Mouse (Mus musculus): Measurements from ENCODE around the gene Dcbld2. TPM values are rescaled to one million over a fixed set of nuclear protein-coding genes. Genes with fewer than 3 reads are reported as not detected.

Dcbld2 gene
- polyA plus RNA-seq, 1 experiment from 2014 or later, result 6.1 TPM

DNA sequence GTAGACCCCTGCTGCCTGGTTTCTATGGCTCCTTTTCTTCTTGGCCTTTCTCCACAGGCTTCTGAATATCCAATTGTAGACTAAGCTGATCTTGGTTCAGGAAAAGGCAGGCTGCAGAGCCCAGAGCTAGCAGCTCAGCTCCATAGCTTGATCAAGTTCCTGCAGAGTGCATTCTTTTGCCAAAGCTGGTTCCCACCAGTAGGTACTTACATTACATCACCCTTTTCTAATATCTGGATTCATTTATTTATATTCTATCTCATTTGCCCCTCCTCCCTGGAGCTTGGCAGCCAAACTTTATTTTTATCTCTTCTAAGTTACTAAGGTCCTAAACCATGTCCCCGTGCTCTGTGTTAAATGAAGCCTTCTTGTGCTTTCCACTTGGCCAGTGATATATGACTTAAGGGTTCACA is 90.9 kb downstream of the Dcbld2 start:
- Histone ChIP-seq H3K4me1 (replicated peaks) (peaks cover 27% of the 10 kb centered on the region), H3K36me3 (no peaks in the 10 kb centered on the region), H3K9ac (replicated peaks) (no peak overlapping the region), H3K4me2 (replicated peaks) (no peak overlapping the region), H3K27ac (peak overlapping the region; percentile 35; the same call in 1 of the 2 replicates), H3K9me3 (no peaks in the 10 kb centered on the region), H3K4me3 (replicated peaks) (no peak overlapping the region), H3K27me3 (no peaks in the 10 kb centered on the region)
- WGBS, result 36% methylated on average over 1 of the region's 1 CpGs
- ATAC-seq, result peak; percentile 70

DNA sequence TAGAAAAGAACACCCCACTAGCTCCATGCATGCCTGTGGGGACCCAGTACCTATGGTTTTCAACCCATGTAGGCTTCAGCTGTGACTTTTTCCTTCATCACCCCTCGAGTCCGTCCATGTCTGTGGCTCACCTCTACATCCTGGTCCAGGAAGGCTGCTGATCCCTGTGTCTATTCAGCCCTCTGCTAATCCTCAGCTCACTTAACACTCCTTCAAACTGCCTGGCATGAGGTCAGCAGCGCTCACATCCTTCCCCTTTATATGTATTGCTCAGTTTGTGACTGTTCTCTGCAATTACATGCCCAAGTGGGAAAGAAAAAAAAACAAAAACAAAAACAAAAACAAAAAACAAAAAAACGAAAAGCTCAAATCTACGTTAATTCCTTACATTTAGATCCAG is 91.4 kb downstream of the Dcbld2 start:
- Histone ChIP-seq H3K4me3 (replicated peaks) (no peak overlapping the region), H3K9ac (replicated peaks) (no peak overlapping the region), H3K9me3 (no peaks in the 10 kb centered on the region), H3K36me3 (no peaks in the 10 kb centered on the region), H3K4me2 (replicated peaks) (no peak overlapping the region), H3K27ac (peak overlapping the region; percentile 35; the same call in 1 of the 2 replicates), H3K27me3 (no peaks in the 10 kb centered on the region), H3K4me1 (replicated peaks) (peaks cover 27% of the 10 kb centered on the region)
- 34% methylated on average over 5 of the region's 5 CpGs for WGBS
- peak; percentile 43 for ATAC-seq

DNA sequence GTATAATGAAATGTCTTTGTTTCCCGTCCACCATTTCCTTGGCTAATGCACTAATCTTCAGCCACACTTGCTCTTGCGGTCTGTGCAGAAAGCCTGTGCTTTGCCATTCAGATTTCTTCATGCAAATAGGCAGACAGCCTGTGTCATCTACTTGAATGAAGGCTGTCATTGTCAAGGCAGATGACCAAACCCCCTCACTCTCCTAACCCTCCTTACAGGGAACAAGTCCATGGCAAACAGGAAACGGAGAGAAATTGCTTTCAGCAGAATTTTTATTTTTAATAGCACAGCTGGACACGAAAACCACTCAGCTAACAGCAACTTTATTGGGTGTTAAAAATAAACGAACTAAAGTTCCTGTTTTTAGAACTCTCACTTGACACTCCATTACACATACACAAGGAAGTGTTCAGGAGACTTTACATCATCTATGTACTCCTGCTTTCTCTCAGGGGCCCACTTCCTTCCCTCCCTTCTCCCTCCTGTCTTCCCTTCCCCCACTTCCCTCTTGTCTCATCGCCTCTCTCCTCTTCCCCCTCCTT is 93.6 kb downstream of the Dcbld2 start:
- peak; percentile 40; the same call in 1 of the 2 replicates for ATAC-seq
- Histone ChIP-seq H3K27me3 (no peaks in the 10 kb centered on the region), H3K4me1 (replicated peaks) (peaks cover 27% of the 10 kb centered on the region)

DNA sequence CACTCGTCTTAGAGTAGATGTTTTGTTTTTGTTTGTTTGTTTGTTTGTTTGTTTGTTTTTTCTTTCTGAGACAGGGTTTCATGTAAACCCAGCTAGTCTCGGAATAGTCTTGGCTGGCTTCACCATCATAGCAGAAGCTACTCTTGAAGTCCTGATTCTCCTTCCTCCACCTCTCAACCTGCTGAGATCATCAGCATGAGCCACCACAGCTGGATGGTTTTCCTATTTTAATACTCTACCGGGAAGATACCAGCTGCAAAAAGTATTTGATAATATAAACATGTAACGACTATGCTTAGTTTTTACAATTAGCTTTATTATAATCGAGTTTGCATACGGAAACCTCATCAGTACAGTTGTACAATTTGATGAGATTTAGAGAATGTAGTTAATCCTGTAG is 94.3 kb downstream of the Dcbld2 start:
- Histone ChIP-seq H3K27me3 (no peaks in the 10 kb centered on the region), H3K4me3 (replicated peaks) (no peak overlapping the region), H3K9me3 (no peaks in the 10 kb centered on the region), H3K36me3 (no peaks in the 10 kb centered on the region), H3K4me2 (replicated peaks) (no peak overlapping the region), H3K9ac (replicated peaks) (no peak overlapping the region), H3K27ac (no peak overlapping the region), H3K4me1 (replicated peaks) (peaks cover 27% of the 10 kb centered on the region)
- WGBS, result 75% methylated on average over 6 of the region's 6 CpGs
- ATAC-seq, result no peak

More for the DNA sequence above, 93.6 kb downstream of the Dcbld2 start:
- WGBS, result 28% methylated on average over 6 of the region's 6 CpGs
- Histone ChIP-seq H3K9ac (replicated peaks) (no peak overlapping the region), H3K27ac (no peak overlapping the region), H3K4me2 (replicated peaks) (no peak overlapping the region), H3K36me3 (no peaks in the 10 kb centered on the region), H3K9me3 (no peaks in the 10 kb centered on the region), H3K4me3 (replicated peaks) (no peak overlapping the region)

DNA sequence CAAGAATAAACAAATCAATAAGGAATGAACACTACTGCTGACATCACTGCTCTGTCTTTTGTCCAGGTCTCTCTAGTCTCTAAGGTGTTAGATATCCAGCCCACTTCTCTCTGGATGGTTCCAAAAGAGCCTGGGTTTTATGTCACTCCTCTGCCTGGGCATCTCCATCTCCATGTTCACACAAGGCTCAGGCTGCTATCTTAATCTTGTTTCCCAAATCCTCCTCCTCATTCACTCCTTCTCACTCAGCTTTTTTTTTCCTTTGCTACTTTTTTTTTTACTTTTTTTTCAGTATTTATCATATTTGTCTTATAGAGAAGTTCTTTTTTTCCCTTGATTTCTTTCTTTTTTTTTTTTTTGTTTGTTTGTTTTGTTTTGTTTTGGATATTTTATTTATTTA is 96.7 kb downstream of the Dcbld2 start:
- Histone ChIP-seq H3K9ac (replicated peaks) (no peak overlapping the region), H3K27ac (no peak overlapping the region), H3K4me2 (replicated peaks) (no peak overlapping the region), H3K4me1 (replicated peaks) (peaks cover 13% of the 10 kb centered on the region; the same call in 1 of the 2 replicates), H3K27me3 (no peaks in the 10 kb centered on the region), H3K9me3 (no peaks in the 10 kb centered on the region), H3K36me3 (no peaks in the 10 kb centered on the region), H3K4me3 (replicated peaks) (no peak overlapping the region)
- ATAC-seq, result no peak

DNA sequence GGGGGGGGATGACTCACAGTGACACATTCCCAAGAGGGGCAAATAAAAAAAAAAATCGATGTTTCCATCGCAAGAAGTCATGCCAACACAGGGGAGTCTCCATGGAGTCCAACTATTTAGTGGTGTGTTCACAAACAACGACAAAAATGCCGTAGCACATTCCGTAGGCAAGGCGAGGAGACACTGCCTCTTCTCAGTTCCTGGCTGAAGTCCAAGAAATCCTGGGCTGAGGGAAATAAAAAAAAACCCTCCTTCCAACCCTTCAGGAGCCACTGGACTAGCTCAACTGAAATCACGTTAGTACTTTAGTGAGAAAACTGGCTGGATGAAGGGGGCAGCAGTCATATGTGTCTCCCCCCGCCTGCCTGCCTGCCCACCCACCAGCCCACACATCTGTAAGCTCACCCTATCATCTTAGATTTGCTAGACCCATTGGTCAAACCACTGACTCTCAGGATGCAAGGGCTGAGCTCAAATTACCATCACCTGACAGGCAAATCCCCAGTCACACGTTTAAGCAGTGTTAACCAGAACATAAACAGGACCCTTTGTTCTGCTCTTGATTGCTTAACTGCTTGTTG is 104.0 kb downstream of the Dcbld2 start:
- Histone ChIP-seq H3K27ac (no peak overlapping the region), H3K9me3 (no peaks in the 10 kb centered on the region), H3K36me3 (no peaks in the 10 kb centered on the region), H3K9ac (replicated peaks) (no peak overlapping the region), H3K4me3 (replicated peaks) (no peak overlapping the region), H3K4me1 (replicated peaks) (peaks cover 18% of the 10 kb centered on the region), H3K27me3 (no peaks in the 10 kb centered on the region), H3K4me2 (replicated peaks) (0 out of 2 replicates have a peak overlapping the region, but pooled peaks have one; percentile 6)
- ATAC-seq, result peak; percentile 71
- WGBS, result 28% methylated on average over 9 of the region's 9 CpGs

DNA sequence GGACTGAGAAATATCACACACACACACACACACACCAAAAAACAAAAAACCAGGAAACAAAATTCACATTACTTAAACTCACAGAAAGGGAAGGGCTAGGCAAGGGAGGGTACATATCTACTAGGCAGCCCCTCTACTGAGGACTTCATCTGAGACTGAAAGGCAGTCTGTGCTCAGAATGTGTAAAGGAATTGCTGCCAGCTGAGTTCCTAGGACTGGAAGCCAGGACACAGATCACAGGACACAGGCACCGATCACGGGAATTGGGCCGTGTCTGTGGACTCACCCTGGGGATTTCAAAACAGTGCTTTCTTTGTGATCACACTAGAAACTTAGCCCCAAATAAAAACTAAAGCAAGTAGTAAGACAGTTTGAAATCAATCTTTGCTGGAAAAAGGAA is 104.6 kb downstream of the Dcbld2 start:
- H3K9ac ChIP-seq (replicated peaks), result no peak overlapping the region
- H3K27ac ChIP-seq, result no peak overlapping the region
- no peak overlapping the region for H3K4me2 ChIP-seq (replicated peaks)
- no peaks in the 10 kb centered on the region for H3K36me3 ChIP-seq
- H3K4me1 ChIP-seq (replicated peaks), result peaks cover 18% of the 10 kb centered on the region
- peak; percentile 72 for ATAC-seq
- no peaks in the 10 kb centered on the region for H3K9me3 ChIP-seq
- 24% methylated on average over 3 of the region's 3 CpGs for WGBS
- H3K4me3 ChIP-seq (replicated peaks), result no peak overlapping the region
- H3K27me3 ChIP-seq, result no peaks in the 10 kb centered on the region

DNA sequence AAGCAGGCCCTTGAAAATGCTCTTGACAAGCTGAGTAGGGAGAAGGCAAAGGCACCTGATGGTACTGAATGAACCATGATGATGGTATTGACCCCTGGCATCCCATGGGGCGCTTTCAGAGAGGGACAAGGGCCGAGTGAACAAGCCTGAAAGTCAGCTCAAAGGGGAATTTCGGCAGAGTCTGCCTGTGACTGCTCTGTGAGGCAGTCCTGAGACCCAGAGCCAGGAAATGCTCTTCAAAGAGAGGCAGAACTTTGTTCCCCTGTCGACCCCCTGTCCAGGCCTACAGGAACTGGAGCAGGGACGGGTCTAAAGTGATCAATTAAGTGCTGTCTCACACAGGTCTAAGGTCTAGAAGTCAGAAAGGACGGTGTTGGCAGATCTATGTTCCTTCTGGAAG is 105.5 kb downstream of the Dcbld2 start:
- WGBS, result 37% methylated on average over 6 of the region's 6 CpGs

DNA sequence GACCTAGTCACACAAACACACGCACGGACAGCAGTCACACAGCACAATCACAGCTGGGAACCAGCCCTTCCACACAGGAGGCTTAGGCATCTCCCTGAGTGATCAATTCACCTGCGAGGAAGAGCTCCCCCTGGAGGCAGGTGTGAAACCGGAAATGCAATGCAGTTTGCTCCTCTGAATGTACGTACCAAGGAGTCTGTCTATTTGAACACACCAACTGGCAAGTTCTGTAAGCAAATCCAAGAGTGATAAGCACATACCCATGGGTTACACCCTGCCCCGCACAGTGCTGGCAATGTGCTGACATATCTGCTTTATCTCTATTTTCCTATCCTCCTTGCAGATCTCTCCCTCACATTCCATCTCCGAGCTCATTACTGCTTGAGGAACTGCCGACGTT is 106.3 kb downstream of the Dcbld2 start:
- peaks cover 18% of the 10 kb centered on the region for H3K4me1 ChIP-seq (replicated peaks)
- H3K36me3 ChIP-seq, result no peaks in the 10 kb centered on the region
- no peak overlapping the region for H3K4me3 ChIP-seq (replicated peaks)
- no peaks in the 10 kb centered on the region for H3K9me3 ChIP-seq
- no peaks in the 10 kb centered on the region for H3K27me3 ChIP-seq
- WGBS, result 91% methylated on average over 9 of the region's 9 CpGs
- H3K27ac ChIP-seq, result no peak overlapping the region
- no peak for ATAC-seq
- no peak overlapping the region for H3K9ac ChIP-seq (replicated peaks)
- no peak overlapping the region for H3K4me2 ChIP-seq (replicated peaks)

More for the DNA sequence above, 105.5 kb downstream of the Dcbld2 start:
- H3K27ac ChIP-seq, result 0 out of 2 replicates have a peak overlapping the region, but pooled peaks have one; percentile 6
- H3K36me3 ChIP-seq, result no peaks in the 10 kb centered on the region
- no peak overlapping the region for H3K4me2 ChIP-seq (replicated peaks)
- H3K27me3 ChIP-seq, result no peaks in the 10 kb centered on the region
- H3K9ac ChIP-seq (replicated peaks), result no peak overlapping the region
- no peaks in the 10 kb centered on the region for H3K9me3 ChIP-seq
- no peak overlapping the region for H3K4me3 ChIP-seq (replicated peaks)
- peaks cover 18% of the 10 kb centered on the region for H3K4me1 ChIP-seq (replicated peaks)
- ATAC-seq, result no peak

DNA sequence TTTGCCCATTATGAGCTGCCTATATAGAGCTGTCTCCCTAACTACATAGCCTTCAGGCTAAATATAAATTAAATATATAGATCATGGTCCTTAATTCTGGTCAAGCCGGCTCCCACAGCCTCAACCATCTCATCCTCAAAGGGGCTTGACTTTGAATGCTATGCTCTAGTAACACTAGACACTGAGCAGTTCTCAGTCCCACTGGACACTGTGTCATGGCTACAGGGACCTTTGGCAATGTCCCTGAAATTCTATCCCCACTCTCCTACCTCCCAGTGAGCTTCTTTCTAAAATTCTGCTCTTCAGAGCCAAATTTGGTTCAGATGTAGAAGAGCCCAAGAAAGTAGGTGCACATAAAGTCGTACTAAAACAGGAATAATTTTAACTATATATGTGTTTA is 107.9 kb downstream of the Dcbld2 start:
- Histone ChIP-seq H3K9ac (replicated peaks) (no peak overlapping the region), H3K4me2 (replicated peaks) (no peak overlapping the region), H3K4me1 (replicated peaks) (peaks cover 18% of the 10 kb centered on the region), H3K27ac (no peak overlapping the region), H3K4me3 (replicated peaks) (no peak overlapping the region), H3K9me3 (no peaks in the 10 kb centered on the region), H3K27me3 (no peaks in the 10 kb centered on the region; the same call in 1 of the 2 replicates), H3K36me3 (no peaks in the 10 kb centered on the region)
- WGBS, result 95% methylated on average over 2 of the region's 2 CpGs
- no peak for ATAC-seq

DNA sequence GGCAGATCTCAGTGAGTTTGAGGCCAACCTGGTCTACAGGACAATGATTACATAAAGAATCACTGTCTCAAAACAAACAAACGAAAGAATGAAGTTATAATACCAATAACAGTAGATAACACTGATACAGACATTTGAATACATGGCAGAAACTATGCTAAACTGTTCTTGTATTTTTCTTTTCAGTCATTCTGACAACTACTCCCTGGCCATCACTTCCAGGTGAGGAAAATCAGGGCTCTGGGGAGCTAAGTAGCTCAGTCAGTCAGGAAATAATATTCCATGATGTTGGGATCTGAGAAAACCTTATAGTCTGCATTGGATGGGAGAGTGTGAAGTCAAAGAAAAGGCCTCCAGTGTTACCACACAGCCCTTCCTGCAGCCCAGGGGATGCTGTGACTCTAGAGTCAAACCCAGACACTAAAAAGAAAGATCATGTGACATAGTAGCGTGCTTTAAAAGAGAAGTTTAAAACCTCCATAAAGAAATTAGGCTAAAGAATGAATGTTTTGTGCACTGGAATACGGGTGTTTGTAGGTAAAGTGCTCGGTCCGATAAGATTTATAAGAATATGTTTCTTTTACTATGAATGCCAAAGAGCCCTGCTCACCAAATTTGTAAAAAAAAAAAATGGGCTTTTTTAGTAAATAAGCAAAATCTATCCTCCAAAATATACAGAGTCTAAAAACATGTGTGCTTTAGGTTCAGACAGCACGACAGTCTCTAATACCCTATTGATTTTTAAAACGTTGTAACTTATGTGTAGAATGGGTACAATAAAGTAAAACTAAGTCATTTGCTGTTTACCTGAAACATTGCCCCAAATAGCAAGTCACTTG is 108.9 kb downstream of the Dcbld2 start:
- Histone ChIP-seq H3K4me1 (replicated peaks) (peaks cover 20% of the 10 kb centered on the region), H3K36me3 (no peaks in the 10 kb centered on the region), H3K9ac (replicated peaks) (no peak overlapping the region), H3K27ac (no peak overlapping the region), H3K4me2 (replicated peaks) (no peak overlapping the region), H3K4me3 (replicated peaks) (no peak overlapping the region), H3K27me3 (peaks cover 4% of the 10 kb centered on the region; the same call in 1 of the 2 replicates), H3K9me3 (no peaks in the 10 kb centered on the region)
- ATAC-seq, result no peak
- 92% methylated on average over 7 of the region's 7 CpGs for WGBS

Measured in midbrain, embryonic 13.5 days (tissue).